Mouse (Mus musculus): ENCODE measurements around the gene Auts2. TPM values are rescaled to one million over a fixed set of nuclear protein-coding genes. Genes with fewer than 3 reads are reported as not detected.
A peak's percentile ranks its signal among the peaks of the same experiment; 100 is the strongest.

Auts2 gene
- polyA plus RNA-seq, 1 experiment from 2014 or later, result 29.4 TPM

GRCm38 (mm10) chr5:132541951-132542350, 1.2 kb downstream of the Auts2 start:
- Histone ChIP-seq H3K4me1 (ENCODE audit: control insufficient read depth, insufficient read depth, low read length) (peaks cover 21% of the 10 kb centered on the region), H3K9ac (ENCODE audit: low read depth, low read length) (peak overlapping the region; percentile 88), H3K9me3 (ENCODE audit: control insufficient read depth, low read length) (no peaks in the 10 kb centered on the region), H3K36me3 (ENCODE audit: control insufficient read depth, insufficient read depth, low read length) (no peaks in the 10 kb centered on the region), H3K27me3 (replicated peaks; ENCODE audit: control insufficient read depth, insufficient read depth, low read length) (no peaks in the 10 kb centered on the region), H3K4me3 (ENCODE audit: low read depth, low read length) (peak overlapping the region; percentile 84), H3K27ac (replicated peaks; ENCODE audit: low read depth, low read length) (peak overlapping the region; percentile 87), H3K4me2 (ENCODE audit: low read depth, low read length) (peak overlapping the region; percentile 59)
- no peak for ATAC-seq (ENCODE audit: low read depth)
- DNase-seq (ENCODE audit: low spot score), result peak; percentile 63
- WGBS, result under 1% methylated on average over 14 of the region's 21 CpGs

GRCm38 (mm10) chr5:132541371-132541931, 1.7 kb downstream of the Auts2 start:
- Histone ChIP-seq H3K4me3 (ENCODE audit: low read depth, low read length) (peak overlapping the region; percentile 84), H3K4me1 (ENCODE audit: control insufficient read depth, insufficient read depth, low read length) (peaks cover 21% of the 10 kb centered on the region), H3K27ac (replicated peaks; ENCODE audit: low read depth, low read length) (peak overlapping the region; percentile 87), H3K9me3 (ENCODE audit: control insufficient read depth, low read length) (no peaks in the 10 kb centered on the region), H3K4me2 (ENCODE audit: low read depth, low read length) (peak overlapping the region; percentile 59), H3K9ac (ENCODE audit: low read depth, low read length) (peak overlapping the region; percentile 88), H3K27me3 (replicated peaks; ENCODE audit: control insufficient read depth, insufficient read depth, low read length) (no peaks in the 10 kb centered on the region), H3K36me3 (ENCODE audit: control insufficient read depth, insufficient read depth, low read length) (no peaks in the 10 kb centered on the region)
- under 1% methylated on average over 45 of the region's 46 CpGs for WGBS
- ATAC-seq (ENCODE audit: low read depth) (no peak), DNase-seq (ENCODE audit: low spot score) (no peak)

DNA sequence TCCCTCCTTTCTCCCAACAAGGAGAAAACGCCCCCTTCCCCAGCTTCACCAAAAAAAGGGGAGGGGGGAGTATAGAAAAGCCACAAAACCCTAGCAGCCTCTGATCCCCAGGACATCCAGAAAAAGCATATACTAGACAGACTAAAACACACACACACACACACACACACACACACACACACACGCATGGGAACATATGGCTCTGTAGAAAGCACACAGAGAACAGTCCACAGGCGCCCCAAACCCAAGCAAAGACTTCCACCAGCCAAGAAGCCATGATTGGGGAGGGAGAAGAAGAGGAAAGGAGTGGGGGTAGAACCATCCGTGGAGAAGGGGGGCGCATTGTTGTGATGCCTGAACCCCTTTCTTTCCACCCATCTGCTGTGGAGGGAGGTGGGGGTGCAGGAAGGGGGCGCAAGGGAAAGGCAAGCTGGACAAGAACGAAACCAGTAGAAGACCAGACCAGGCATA, 2.3 kb downstream of the Auts2 start:
- no peak overlapping the region; the same call in 1 of the 2 replicates for H3K27ac ChIP-seq (replicated peaks; ENCODE audit: low read depth, low read length)

GRCm38 (mm10) chr5:132537475-132537874, 5.7 kb downstream of the Auts2 start:
- Histone ChIP-seq H3K27ac (replicated peaks; ENCODE audit: low read depth, low read length) (no peak overlapping the region), H3K27me3 (replicated peaks; ENCODE audit: control insufficient read depth, insufficient read depth, low read length) (no peaks in the 10 kb centered on the region), H3K36me3 (ENCODE audit: control insufficient read depth, insufficient read depth, low read length) (no peaks in the 10 kb centered on the region), H3K9me3 (ENCODE audit: control insufficient read depth, low read length) (no peaks in the 10 kb centered on the region), H3K4me2 (ENCODE audit: low read depth, low read length) (no peak overlapping the region), H3K4me1 (ENCODE audit: control insufficient read depth, insufficient read depth, low read length) (peaks cover 15% of the 10 kb centered on the region), H3K4me3 (ENCODE audit: low read depth, low read length) (no peak overlapping the region), H3K9ac (ENCODE audit: low read depth, low read length) (no peak overlapping the region)
- 84% methylated on average over 4 of the region's 4 CpGs for WGBS
- ATAC-seq (ENCODE audit: low read depth) (no peak), DNase-seq (ENCODE audit: low spot score) (no peak)

More for the DNA sequence above, 2.3 kb downstream of the Auts2 start:
- H3K27me3 ChIP-seq (replicated peaks; ENCODE audit: control insufficient read depth, insufficient read depth, low read length), result no peaks in the 10 kb centered on the region
- peak overlapping the region; percentile 84 for H3K4me3 ChIP-seq (ENCODE audit: low read depth, low read length)
- no peak for ATAC-seq (ENCODE audit: low read depth)
- 4% methylated on average over 7 of the region's 7 CpGs for WGBS
- no peaks in the 10 kb centered on the region for H3K36me3 ChIP-seq (ENCODE audit: control insufficient read depth, insufficient read depth, low read length)
- peaks cover 21% of the 10 kb centered on the region for H3K4me1 ChIP-seq (ENCODE audit: control insufficient read depth, insufficient read depth, low read length)
- peak overlapping the region; percentile 88 for H3K9ac ChIP-seq (ENCODE audit: low read depth, low read length)
- H3K4me2 ChIP-seq (ENCODE audit: low read depth, low read length), result peak overlapping the region; percentile 59
- H3K9me3 ChIP-seq (ENCODE audit: control insufficient read depth, low read length), result no peaks in the 10 kb centered on the region
- DNase-seq (ENCODE audit: low spot score), result peak; percentile 45

DNA sequence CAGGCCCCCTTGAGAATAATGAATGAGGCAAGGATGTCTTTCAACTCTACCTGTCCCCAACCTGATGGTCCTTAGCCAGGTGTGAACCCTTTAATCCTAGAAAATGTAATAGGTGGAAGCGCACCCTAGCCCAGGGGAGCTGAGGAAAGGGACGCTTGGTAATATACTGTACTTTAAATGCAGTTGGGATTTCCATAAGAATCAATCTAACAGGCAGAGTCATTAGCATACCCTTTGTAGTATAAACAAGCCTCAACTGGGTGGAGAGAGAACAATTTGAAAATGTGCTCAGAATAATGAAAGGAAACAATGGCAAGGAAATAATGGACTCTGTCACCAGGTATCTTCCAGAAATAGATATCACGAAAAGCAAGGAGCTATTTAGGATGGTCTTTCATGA, 16.7 kb downstream of the Auts2 start:
- Histone ChIP-seq H3K4me1 (ENCODE audit: control insufficient read depth, insufficient read depth, low read length) (peaks cover 60% of the 10 kb centered on the region), H3K27ac (replicated peaks; ENCODE audit: low read depth, low read length) (no peak overlapping the region), H3K27me3 (replicated peaks; ENCODE audit: control insufficient read depth, insufficient read depth, low read length) (no peaks in the 10 kb centered on the region), H3K9me3 (ENCODE audit: control insufficient read depth, low read length) (no peaks in the 10 kb centered on the region), H3K9ac (ENCODE audit: low read depth, low read length) (no peak overlapping the region), H3K36me3 (ENCODE audit: control insufficient read depth, insufficient read depth, low read length) (no peaks in the 10 kb centered on the region), H3K4me3 (ENCODE audit: low read depth, low read length) (no peak overlapping the region), H3K4me2 (ENCODE audit: low read depth, low read length) (no peak overlapping the region)
- WGBS, result 60% methylated on average over 3 of the region's 3 CpGs
- ATAC-seq (ENCODE audit: low read depth) (no peak), DNase-seq (ENCODE audit: low spot score) (no peak)

DNA sequence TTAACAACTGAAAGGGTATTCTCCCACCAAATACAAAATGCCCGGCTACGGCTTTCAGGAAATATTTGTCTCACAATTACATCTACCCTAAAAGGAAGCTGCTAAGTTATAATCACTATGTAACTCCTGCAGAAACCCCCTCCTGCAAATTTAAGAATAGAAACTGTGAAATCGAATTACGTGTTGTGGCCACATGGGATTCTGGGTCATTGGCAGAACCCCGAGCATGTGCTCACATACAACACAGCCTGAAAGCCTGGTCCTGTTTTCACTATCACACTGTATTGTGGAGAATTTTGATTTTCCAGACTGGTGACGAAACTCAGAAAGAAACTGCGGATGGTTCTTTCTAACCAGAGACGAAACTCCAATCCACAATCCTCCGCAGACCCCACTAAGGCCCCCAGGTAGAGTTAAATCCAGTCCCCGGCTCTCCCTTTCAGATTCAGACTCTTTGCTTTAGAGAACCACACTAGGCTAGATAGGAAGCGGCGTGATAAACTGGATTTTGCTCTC, 21.7 kb downstream of the Auts2 start:
- Histone ChIP-seq H3K4me1 (ENCODE audit: control insufficient read depth, insufficient read depth, low read length) (peaks cover 45% of the 10 kb centered on the region), H3K36me3 (ENCODE audit: control insufficient read depth, insufficient read depth, low read length) (no peaks in the 10 kb centered on the region), H3K27me3 (replicated peaks; ENCODE audit: control insufficient read depth, insufficient read depth, low read length) (no peaks in the 10 kb centered on the region), H3K4me2 (ENCODE audit: low read depth, low read length) (peak overlapping the region; percentile 13), H3K27ac (replicated peaks; ENCODE audit: low read depth, low read length) (no peak overlapping the region), H3K4me3 (ENCODE audit: low read depth, low read length) (no peak overlapping the region), H3K9me3 (ENCODE audit: control insufficient read depth, low read length) (no peaks in the 10 kb centered on the region), H3K9ac (ENCODE audit: low read depth, low read length) (no peak overlapping the region; the same call in 1 of the 2 replicates)
- 39% methylated on average over 12 of the region's 12 CpGs for WGBS
- DNase-seq (ENCODE audit: low spot score), result peak; percentile 62
- 0 out of 2 replicates have a peak, but pooled peaks have one; percentile 47 for ATAC-seq (ENCODE audit: low read depth)

DNA sequence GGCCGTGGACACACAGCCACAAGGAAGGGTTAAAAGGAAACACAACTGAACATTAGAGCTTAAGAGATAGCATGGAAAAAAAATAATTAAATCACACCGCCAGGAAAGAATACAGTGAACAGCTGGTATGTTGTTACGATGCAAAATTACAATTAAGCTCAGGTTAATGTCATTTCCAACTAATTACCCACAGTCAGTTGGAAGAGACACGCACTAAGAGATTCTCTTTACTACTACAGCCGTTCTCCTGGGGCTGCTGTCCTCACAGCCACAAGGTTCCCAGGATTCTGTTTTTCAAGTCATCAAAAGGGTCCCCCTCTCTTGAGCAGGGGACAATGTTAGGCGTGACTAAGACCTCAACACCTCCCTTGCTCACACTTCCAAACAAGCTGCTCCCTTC, 25.3 kb downstream of the Auts2 start:
- Histone ChIP-seq H3K4me3 (ENCODE audit: low read depth, low read length) (no peak overlapping the region), H3K4me1 (ENCODE audit: control insufficient read depth, insufficient read depth, low read length) (peaks cover 41% of the 10 kb centered on the region), H3K27ac (replicated peaks; ENCODE audit: low read depth, low read length) (no peak overlapping the region), H3K27me3 (replicated peaks; ENCODE audit: control insufficient read depth, insufficient read depth, low read length) (no peaks in the 10 kb centered on the region), H3K9me3 (ENCODE audit: control insufficient read depth, low read length) (no peaks in the 10 kb centered on the region), H3K9ac (ENCODE audit: low read depth, low read length) (no peak overlapping the region), H3K4me2 (ENCODE audit: low read depth, low read length) (no peak overlapping the region), H3K36me3 (ENCODE audit: control insufficient read depth, insufficient read depth, low read length) (no peaks in the 10 kb centered on the region)
- no peak for DNase-seq (ENCODE audit: low spot score)
- WGBS, result 71% methylated on average over 6 of the region's 6 CpGs
- no peak for ATAC-seq (ENCODE audit: low read depth)

GRCm38 (mm10) chr5:132514521-132514920, 28.6 kb downstream of the Auts2 start:
- H3K4me1 ChIP-seq (ENCODE audit: control insufficient read depth, insufficient read depth, low read length), result peaks cover 19% of the 10 kb centered on the region; the same call in 1 of the 2 replicates

GRCm38 (mm10) chr5:132513206-132513605, 29.9 kb downstream of the Auts2 start:
- Histone ChIP-seq H3K4me2 (ENCODE audit: low read depth, low read length) (no peak overlapping the region), H3K36me3 (ENCODE audit: control insufficient read depth, insufficient read depth, low read length) (no peaks in the 10 kb centered on the region), H3K4me1 (ENCODE audit: control insufficient read depth, insufficient read depth, low read length) (peaks cover 19% of the 10 kb centered on the region; the same call in 1 of the 2 replicates), H3K9me3 (ENCODE audit: control insufficient read depth, low read length) (no peaks in the 10 kb centered on the region), H3K9ac (ENCODE audit: low read depth, low read length) (no peak overlapping the region), H3K27me3 (replicated peaks; ENCODE audit: control insufficient read depth, insufficient read depth, low read length) (no peaks in the 10 kb centered on the region), H3K4me3 (ENCODE audit: low read depth, low read length) (no peak overlapping the region), H3K27ac (replicated peaks; ENCODE audit: low read depth, low read length) (no peak overlapping the region)
- DNase-seq (ENCODE audit: low spot score) (no peak), ATAC-seq (ENCODE audit: low read depth) (no peak)
- 37% methylated on average over 7 of the region's 7 CpGs for WGBS

More at GRCm38 (mm10) chr5:132514521-132514920, 28.6 kb downstream of the Auts2 start:
- Histone ChIP-seq H3K4me3 (ENCODE audit: low read depth, low read length) (no peak overlapping the region), H3K4me2 (ENCODE audit: low read depth, low read length) (no peak overlapping the region), H3K36me3 (ENCODE audit: control insufficient read depth, insufficient read depth, low read length) (no peaks in the 10 kb centered on the region), H3K27me3 (replicated peaks; ENCODE audit: control insufficient read depth, insufficient read depth, low read length) (no peaks in the 10 kb centered on the region), H3K9me3 (ENCODE audit: control insufficient read depth, low read length) (no peaks in the 10 kb centered on the region), H3K27ac (replicated peaks; ENCODE audit: low read depth, low read length) (no peak overlapping the region), H3K9ac (ENCODE audit: low read depth, low read length) (no peak overlapping the region)
- ATAC-seq (ENCODE audit: low read depth) (no peak), DNase-seq (ENCODE audit: low spot score) (no peak)
- WGBS, result 80% methylated on average over 6 of the region's 6 CpGs
